Mouse (Mus musculus) myocyte (in vitro differentiated cells): ENCODE measurements around the gene Rxrg.

Source experiments
- E2F4 ChIP-seq: IDR thresholded peaks from one replicate; pipeline ENCODE4 v1.6.1; 2011; ENCODE audit warnings: mild to moderate bottlenecking, control low read depth, moderate library complexity; ENCODE audit not compliant: insufficient read depth
- MYOD1 ChIP-seq, 3 experiments: IDR thresholded peaks; one replicate each; pipeline ENCODE4 v1.6.1; 2011; ENCODE audit warnings: control low read depth in 2 of 3, low read depth in 2 of 3, mild to moderate bottlenecking in 2 of 3, moderate library complexity in 1 of 3; ENCODE audit not compliant: insufficient read length in 2 of 3, control insufficient read depth in 1 of 3
- MYOG ChIP-seq, 3 experiments: IDR thresholded peaks; one replicate each; pipeline ENCODE4 v1.6.1; 2011; ENCODE audit warnings: control low read depth in 2 of 3, low read depth in 2 of 3, mild to moderate bottlenecking in 2 of 3; ENCODE audit not compliant: insufficient read length in 2 of 3, control insufficient read depth in 1 of 3, insufficient read depth in 1 of 3
- USF1 ChIP-seq: IDR thresholded peaks from one replicate; pipeline ENCODE4 v1.6.1; 2011; ENCODE audit warnings: low read depth, mild to moderate bottlenecking, control low read depth, moderate library complexity

DNA sequence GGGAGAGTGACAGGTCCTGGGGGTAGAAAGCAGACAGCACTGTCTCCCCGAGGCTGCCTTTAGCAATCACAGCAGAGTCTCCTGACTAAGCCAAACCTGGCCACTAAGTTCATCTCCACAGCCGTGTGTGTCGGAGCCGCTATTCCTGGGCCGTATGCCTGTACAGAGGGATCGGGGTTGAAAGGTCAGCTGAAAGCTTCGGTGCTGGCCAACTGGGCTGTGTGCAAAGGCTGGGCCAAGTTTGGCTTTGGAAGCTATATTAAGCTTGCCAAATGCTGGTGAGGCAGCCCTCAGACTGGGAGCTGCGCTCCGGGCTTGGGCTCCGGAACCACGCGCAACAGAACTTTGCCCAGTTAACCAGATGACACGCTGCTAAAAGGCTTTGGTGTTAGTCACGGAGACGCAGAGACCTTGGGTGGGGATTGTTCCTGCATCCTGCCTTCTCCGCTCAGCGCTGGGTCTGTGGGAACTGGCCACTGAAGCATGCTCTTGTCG is 19.9 kb downstream of the Rxrg start:
- TF ChIP-seq MYOD1 (IDR thresholded peaks at IDR 0.05; ENCODE audit: control insufficient read depth in 1 of 3, insufficient read length in 2 of 3, low read depth in 2 of 3) (no peak), E2F4 (no peak), MYOG (IDR thresholded peaks at IDR 0.05; ENCODE audit: control insufficient read depth in 1 of 3, insufficient read depth in 1 of 3, insufficient read length in 2 of 3, low read depth in 2 of 3) (no peak), USF1 (no peak)
